Mouse (Mus musculus): ENCODE results near the gene Igfbp5. TPM values are rescaled to one million over a fixed set of nuclear protein-coding genes. Genes with fewer than 3 reads are reported as not detected.

The Igfbp5 gene
- total RNA-seq, 2 experiments from 2014 or later = 42.5 to 62.4 TPM

DNA sequence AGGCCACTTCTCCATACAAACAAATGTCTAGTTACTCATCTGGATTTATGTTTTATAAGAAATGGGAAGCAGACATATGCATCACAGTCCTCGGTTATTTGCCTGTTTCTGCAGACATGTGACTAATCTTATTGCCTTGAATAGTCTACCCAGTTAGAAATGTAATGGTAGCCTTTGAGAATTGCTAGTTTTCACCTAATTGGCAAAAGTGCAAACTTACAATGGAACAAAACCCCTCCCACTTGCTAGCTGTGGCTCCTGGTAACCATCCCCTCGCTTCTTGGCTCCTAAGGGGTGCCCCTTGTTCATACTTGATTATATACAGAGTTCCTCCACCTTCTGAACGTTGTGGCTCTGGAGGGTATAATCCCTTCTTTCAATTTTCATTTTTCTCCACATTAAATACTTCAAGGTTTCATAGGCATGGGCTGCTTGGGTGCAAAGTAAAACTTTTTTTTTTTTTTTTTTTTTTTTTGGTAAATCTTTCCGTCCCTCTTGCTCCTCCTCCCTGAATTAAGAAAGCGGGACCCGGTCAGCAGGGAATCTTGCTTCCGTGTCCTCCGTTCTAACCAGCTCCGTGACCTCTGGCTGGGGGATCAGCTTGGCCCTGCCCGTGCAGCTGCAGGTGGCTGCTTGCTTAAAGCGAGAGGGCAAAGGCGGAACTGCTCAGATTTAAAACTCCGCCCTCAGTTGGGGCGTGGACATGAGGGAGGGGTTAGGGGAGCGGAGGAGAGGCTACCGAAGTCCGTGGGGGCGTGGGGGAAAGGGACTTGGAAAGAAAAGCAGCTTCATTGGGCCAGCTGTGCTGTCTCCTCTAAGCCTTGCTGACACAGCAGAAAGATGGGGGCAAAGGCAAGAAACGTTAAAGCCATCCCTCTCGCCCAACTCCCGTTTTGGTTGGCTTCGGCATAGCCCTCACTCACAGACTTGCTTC is 4.7 kb downstream of the Igfbp5 start:
- peak; percentile 57 to 73 for DNase-seq (ENCODE audit: low spot score in 2 of 2)

DNA sequence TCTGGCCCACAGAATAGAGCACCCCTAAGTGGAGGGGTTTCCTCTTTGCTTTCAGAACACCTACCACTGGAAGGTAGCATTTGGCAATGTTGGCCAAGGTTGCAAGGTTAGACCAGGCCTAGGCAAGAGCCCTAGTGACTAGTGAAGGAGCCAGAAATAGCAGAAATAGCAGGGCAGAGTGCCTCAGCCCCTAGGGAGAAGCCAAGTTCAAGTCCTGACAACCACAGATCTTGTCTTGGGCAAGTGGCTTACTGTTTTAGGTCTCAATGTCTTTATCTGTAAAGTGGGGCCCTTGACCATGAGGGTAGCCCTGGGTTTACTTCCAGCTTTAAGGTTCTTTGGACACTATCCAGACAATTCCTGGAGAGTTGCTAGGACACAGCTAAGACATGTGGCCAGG is 5.4 kb downstream of the Igfbp5 start:
- DNase-seq (ENCODE audit: low spot score in 2 of 2) = no peak

DNA sequence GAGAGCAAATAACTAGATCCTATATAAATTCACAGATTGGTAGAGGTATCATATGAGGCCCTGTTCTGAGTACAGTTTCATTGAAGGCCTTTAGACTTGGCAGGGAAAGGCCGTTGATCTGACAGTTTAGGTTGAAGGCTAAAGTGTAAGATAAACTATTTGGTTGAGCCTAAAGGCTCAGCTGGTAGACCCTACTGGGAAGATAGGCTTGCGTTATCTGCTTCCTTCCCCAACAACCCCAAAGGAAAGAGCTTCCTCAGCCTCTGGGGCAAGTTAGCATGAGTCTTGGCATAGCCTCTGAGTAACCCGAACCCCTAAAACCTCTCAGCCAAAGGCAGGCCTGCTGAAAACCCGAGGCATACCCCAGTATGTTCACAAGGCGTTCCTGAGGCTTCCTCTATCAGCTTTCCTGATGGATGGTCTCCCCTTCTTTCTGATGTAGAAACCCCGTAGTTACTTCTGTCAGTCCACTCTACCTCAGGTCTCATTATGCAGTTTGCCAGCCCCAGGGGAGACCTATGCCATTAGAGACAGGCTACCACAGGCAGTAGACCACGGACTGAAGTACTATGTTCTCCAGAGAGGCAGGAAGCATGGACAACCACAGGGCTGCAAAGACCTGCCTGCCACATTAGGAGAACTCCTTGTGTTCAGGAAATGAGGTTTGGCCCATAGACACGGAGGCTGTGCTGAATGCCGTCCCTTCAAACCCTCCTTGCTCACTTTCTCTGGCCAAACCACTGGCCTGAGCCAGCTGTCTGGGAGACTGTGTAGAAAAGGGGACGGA is 6.1 kb downstream of the Igfbp5 start:
- DNase-seq (ENCODE audit: low spot score in 2 of 2) = no peak

DNA sequence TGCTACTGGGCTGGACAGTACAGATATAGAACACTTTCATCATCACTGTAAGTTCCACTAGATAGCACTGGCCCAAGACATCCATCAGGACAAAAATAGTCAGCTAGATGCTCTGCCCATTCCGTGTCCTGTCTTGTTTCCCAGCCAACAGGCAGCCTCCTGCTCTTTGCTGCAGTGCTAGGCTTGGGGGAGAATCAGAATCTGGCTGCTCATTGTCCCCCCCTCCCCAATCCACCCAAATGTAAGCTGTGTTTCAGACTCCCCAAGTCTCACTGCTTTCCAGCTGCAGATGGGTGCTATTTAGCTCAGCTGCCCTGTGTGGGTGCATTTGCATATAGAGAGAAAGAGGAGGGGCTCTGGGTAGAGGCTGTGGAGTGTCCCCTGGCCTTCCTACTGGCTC is 7.3 kb downstream of the Igfbp5 start:
- DNase-seq (ENCODE audit: low spot score in 2 of 2) = no peak

DNA sequence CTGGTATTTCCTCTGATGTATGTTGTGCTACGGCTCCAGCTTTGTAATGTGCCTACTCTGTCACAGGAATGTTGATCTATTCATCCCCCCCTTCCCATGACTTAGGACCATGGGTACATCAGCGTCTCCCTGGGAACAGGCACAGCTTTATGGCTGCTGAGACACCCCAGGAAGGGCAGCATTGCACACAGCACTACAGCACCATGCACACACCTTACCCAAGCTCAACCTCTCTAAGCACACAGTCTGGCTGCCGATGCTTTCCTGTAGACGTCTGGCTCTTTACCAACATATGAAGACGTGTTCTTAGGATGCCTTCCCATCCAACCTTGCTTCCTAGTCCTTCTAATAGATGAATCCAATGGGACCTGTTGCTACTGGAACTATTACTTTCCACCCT is 8.3 kb downstream of the Igfbp5 start:
- no peak for DNase-seq (ENCODE audit: low spot score in 2 of 2)

DNA sequence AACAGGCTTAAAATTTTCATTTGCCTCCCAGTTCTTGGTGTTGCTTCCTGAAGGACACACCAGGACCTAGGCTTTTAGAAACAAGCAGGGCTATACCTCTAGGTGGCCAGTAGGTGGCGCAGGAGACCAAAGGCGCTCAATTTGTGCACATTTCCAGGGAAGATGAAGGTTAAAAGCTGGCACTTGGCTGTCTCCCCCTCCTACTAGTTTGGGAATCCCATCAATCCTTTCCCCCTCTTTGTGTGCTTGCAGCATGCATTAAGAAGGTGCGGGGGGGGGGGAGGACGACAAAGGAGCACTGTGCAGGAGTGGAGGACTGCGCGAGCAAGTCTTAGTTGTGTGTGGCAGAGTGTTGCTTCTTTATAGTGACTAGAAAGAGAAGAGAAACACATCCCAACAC is 8.8 kb downstream of the Igfbp5 start:
- peak; percentile 84 to 85 for DNase-seq (ENCODE audit: low spot score in 2 of 2)

DNA sequence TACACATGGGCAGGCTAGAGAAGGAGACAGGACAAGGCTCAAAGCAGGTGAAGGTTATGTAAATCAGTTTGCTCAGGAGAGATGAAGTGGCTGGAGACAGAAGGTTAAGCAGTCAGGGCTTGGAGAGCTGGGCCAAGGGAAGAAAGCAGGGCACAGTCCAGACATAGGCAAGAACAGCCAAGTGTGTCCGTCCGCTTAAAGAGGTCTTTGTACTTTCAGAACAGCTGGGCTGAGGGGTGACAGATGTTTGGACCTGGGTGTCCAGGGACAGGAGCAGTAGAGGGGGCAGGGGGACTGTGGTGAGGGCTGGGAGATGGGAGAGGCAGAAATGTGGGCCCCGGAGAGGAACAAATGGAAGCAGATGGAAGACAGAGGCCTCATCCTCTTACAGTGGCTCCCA is 10.4 kb downstream of the Igfbp5 start:
- DNase-seq (ENCODE audit: low spot score in 2 of 2) = no peak

DNA sequence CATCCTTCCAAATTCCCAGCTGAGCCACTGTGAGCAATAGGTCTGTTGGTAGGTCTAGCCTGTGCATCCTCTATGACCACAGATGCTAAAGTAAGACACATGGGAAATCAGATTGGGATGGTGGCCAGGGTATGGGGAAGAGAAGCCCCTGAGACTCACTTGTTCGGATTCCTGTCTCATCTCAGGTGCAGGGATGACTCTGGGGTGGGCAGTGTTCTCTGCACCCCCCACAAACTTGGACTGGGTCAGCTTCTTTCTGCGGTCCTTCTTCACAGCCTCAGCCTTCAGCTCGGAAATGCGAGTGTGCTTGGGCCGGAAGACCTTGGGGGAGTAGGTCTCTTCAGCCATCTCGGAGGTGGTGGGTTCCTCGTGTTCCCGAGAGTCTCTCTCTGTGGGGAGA is 11.0 kb downstream of the Igfbp5 start:
- no peak for DNase-seq (ENCODE audit: low spot score in 2 of 2)

DNA sequence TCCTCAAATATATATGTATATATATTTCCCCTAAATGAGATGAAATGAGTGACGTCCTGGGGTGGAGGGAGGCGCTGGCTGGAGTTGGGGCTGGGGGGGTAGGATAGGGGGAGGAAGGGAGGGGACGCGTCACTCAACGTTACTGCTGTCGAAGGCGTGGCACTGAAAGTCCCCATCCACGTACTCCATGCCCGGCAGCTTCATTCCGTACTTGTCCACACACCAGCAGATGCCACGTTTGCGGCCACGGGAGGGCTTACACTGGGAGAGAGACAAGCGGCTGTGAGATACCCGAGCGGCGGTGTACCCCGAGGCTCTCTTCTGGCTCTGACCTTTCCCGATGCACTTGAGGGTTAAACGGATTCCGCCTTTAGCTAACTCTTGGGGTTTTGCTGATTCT is 12.4 kb downstream of the Igfbp5 start:
- DNase-seq (ENCODE audit: low spot score in 2 of 2) = no peak

DNA sequence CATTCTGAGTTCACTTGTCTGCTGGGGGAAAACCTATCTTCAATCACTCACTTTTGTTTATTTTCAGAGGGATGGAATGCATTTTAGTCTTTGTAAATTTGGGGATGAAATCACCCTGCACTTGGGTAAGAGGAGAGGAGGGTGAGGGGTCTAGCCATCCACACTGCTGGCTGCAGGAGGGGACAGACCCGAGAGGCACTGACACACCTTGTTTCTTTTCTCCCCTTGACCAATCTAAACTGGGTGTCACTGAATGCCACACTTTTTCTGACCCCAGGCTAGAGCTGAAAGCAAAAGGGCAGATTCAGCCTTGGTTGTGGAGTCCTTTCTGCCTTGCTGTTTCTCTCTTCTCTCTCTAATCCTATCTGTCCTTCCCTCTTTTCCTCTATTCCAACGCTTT is 13.0 kb downstream of the Igfbp5 start:
- no peak for DNase-seq (ENCODE audit: low spot score in 2 of 2)

DNA sequence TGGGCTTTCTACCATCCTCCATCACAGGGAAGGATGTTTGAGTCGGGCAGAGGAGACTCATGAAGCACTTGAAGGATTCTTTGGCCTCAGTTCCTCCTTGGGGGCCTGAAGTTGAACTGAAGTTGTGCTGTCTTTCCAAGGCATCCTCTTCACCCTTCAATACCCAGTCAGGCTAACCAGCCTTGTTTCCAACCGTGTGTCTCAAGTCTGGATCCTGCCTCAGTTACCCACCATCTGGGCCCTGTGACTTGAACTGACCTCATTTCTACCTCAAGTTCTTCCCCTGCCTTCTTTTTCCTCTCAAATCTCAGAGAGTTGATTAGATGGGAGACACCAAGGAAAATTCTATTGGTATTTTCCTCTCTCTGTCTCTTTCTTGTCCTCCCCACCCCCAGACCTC is 14.2 kb downstream of the Igfbp5 start:
- DNase-seq (ENCODE audit: low spot score in 2 of 2) = no peak

DNA sequence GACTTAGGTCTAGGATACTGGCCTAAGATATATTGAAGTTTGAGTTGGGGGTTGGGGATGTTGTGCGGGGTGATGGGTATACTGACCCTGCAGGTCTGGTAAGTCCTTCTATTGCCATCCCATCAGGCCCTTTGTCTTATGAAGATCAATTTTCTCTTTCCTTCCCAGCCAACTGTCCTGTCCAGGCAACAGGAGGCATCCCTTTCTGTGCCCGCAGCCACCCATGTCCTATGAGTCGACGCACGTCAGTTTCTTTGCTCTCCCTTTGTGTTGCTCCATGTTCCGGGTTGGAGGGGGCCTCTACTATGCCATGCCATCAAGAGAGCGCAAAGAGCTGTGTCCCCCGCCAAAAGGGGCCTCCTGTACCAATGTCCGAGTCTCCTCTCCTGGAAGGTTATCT is 14.7 kb downstream of the Igfbp5 start:
- DNase-seq (ENCODE audit: low spot score in 2 of 2) = no peak

DNA sequence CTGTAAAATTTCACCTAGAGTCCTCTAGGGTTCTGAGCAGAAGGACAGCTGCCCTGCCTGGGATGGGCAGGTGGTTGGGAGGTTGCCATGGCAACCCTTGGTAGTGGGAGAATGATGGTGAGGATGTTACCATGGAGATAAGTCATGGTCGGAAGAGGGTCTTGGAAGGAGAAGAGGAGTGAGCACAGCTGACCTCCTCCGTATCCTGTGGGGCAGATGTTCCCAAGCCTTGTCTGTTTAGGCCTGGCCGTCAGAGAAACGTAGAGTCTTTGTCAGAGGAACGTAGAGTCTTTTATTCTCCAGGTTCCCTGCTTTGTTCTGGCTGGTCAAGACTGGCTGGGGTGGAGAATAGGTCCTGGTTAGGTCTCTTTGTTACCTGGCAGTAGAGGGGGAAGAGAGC is 15.8 kb downstream of the Igfbp5 start:
- DNase-seq (ENCODE audit: low spot score in 2 of 2) = no peak

DNA sequence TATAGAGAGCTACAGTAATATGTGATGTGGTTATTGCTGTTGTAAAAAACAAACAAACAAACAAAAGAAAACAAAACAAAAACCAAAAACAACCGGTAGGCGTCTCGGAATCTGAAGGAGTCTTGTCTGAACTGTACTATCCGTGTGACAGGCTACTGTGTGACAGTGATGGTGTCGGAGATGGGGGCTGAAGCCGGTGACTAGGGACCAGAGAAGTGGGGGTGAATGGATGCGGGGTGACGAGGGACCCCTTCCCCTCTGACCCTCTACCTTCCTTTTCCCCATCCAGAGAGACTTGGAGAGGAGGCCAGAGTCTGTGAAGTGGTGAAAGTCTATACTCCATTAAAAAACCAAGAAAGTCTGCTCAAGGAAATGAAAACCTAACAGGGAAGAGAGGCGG is 16.4 kb downstream of the Igfbp5 start:
- DNase-seq (ENCODE audit: low spot score in 2 of 2) = no peak

DNA sequence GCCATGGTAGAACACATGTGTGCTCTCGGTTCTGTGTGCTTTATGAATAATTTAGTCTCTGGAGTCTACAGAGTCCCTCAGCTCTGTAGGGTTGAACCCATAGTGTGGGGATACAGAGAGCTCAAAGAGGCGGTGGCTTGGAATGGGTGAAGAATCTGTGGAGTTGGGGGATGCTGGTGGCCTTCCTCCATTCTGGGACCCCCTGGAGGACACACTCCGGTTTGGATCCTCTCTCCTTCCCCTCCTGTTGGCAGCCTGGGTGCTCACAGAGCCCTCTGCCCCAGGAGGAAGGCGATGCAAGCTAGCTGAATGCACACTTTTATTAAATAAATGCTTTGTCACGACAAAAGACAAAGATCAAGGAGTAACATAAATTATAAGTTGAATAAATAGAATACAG is 17.1 kb downstream of the Igfbp5 start:
- DNase-seq (ENCODE audit: low spot score in 2 of 2) = no peak

DNA sequence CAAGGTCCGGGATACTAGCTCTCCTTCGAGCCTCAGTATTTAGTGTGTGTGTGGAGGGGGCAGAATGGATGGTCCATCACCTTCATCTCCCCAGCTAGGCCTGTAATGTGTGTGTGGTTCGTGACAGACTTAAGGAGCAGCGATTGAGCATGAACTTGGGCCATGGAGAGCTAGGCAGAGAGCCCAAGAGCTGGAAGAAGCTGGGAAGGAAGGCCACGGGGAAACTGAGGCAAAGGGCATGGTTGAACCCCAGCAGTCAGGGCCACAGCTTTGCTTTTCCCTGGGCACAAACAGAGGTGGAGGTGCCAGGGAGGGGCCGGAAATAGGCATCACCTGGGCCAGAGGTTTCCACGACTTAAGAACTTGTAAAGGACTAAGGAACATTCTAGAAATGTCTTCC is 17.5 kb downstream of the Igfbp5 start:
- DNase-seq (ENCODE audit: low spot score in 2 of 2) = no peak

DNA sequence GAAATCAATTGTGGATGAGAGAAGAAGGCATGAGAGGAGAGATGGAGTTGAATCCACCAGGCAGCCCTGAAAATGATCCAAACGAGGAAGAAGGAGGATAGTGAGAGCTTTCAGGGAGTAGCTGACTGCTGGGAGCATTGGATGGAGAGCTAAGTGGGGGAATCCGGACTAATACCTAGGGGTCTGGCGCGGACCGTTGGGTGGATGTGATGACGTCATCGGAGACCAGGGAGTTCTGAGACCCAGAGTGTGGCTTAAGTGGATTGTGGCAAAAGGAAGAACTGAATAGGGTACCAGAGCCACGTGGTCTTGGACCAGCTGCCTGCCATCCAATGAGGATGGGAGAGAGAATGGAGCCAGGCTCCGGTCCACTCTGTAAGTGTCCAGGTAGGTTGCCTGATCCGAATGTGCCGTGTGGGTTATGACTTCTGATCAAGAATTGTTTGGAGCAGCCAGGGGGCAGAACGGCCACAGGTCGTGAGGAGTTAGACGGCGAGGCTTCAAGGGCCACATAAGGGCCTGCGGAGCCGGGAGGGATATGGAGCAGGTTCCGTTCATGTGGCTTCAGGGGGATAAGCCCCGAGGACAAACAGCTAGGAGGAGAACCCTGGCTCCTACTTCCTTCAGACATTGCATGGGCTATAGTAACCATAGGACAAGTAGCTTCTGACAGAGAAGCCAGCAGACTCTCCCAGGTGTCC is 18.3 kb downstream of the Igfbp5 start:
- DNase-seq (ENCODE audit: low spot score in 2 of 2) = no peak

DNA sequence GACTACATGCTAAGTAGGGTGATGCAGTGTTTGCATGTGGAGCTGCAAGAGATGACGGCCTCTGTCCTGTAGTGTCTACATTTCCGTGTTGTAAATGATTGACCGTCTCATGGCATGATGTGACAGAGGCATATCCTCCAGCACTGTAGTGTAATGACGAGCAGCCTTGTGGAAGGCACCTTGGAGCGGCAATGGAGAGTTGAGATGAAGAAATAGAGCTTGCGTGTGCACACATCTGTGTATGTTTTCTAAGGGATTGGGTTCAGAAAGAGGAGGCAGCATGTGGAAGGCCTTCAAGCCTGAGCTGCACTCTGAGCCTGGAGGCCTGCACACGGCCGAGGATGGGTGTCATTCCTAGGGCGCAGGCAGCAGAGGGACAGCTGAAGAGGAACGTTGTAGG is 19.0 kb downstream of the Igfbp5 start:
- no peak for DNase-seq (ENCODE audit: low spot score in 2 of 2)

DNA sequence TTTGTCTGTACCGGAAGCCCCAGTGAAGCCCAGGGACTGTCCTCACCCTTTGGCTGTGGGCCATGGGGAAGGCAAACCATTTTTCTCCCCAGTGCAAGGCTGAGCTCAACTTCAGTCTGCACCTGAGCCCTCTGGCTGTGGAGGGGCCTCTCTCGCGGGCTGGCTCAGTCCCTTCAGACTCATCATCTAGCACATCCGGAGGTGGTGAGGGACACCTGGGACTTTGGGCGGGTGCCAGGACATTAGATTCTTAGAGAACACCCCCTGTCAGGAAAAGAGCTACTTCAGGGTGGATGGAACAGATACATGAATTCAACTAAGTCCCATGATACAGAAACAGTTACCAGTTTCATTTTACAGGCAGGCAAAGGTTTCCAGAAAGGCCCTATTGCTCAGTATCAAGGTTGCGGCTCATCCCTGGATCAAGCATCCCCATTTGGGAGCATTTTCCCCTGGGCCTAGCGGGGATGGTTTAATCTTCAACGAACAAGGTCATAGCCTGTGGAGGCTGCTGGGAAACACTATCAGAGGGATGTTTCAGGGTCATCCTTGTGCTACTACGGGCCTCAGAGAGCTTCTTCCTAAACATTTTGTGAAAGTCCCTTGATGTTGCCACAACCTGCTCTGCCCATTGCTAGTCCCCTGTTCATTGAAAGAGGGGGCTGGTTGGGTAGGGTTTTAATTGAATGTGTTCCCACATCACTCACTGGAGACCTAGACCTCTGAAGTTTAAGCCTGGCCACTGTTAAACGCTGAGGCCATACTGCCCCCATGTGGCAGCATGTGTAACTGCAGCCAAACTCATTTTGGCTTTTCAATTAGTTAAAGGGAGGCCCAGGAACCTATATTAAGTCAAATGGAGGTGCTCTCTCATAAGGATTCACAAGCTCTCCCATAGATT is 20.1 kb downstream of the Igfbp5 start:
- DNase-seq (ENCODE audit: low spot score in 2 of 2) = peak; percentile 46 to 52

DNA sequence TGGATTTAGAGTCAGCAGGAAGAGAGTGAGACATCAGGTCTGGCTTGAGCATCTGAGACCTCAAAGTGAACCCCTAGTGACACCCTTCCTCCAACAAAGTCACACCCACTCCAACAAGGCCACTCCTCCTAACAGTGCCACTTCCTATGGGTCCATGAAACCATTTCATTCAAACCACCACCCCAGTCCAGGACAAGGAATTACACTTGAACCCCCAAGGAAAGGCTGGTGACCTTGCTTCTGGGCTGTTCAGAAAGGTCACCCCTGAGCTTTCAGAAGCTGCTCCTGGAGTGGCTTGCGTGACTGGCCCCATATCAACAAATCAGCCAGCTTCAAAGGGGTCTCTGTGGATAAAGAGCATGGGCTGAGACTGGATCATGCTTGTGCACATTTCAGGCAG is 20.9 kb downstream of the Igfbp5 start:
- DNase-seq (ENCODE audit: low spot score in 2 of 2) = no peak

DNA sequence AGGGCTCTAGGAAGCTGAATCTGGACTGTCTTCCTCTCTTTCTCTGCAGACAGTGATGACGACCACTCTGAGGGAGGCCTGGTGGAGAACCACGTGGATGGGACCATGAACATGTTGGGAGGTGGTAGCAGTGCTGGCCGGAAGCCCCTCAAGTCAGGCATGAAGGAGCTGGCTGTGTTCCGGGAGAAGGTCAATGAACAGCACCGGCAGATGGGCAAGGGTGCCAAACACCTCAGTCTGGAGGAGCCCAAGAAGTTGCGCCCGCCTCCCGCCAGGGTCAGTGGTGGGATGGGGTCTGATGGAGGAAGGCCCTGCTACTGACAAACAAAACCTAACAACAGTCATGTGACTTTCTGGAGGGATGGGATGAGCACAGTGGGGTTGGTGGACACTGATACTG is 25.6 kb downstream of the Igfbp5 start:
- no peak for DNase-seq (ENCODE audit: low spot score in 2 of 2)
